Mouse (Mus musculus): ENCODE data around the gene Thra. TPM values are rescaled to one million over a fixed set of nuclear protein-coding genes. Genes with fewer than 3 reads are reported as not detected.

Thra gene
- polyA plus RNA-seq, 1 experiment from 2014 or later, result 19.2 TPM

DNA sequence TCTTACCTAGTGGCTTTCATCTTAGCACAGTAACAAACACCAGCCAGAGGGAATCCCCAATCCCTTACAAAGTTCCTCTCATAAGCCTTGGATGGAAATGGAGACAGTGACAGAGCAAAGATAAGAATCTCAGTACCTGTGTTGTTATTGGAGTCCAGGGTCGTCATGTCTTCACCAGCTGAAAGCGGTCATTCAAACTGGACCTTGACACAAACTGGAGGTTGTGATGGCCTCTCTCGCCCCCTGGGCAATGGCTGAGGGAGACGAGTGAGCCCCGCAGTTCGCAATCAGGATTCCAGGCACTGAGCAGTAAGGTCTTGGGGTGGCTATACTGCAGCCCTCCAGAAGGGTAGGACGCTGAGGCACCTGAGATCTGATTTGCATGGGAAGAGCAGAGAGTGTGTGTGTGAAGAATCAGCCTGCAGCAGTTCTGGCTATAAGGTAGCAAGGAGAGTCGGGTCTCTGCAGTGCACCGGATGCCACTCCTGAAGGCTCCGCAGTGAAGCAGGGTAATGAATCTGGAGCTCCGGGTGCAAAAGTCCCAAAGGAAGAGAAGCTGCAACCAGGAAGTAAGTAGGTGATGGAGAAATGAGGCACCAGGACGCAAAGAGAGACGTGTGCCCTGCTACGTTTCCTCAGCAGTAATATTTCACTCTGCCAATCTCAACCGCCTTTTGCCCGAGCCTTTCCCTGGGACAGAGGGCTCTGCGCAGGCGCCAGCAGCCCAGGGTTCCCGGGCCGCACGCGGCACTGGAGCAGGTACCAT lies 34.3 kb downstream of the Thra start, which contains the start of gene Nr1d1:
Gene Nr1d1, minus strand, starts transcription at position 752 of the 766 bp plus-strand sequence.
- Histone ChIP-seq H3K4me1 (peaks cover 84% of the 10 kb centered on the region), H3K9me3 (no peaks in the 10 kb centered on the region), H3K27ac (peak within 1 kb of the TSS; percentile 91), H3K4me3 (peak within 1 kb of the TSS; percentile 60), H3K27me3 (ENCODE audit: insufficient read depth, poor library complexity, severe bottlenecking) (no peaks in the 10 kb centered on the region), H3K36me3 (peaks cover 17% of the 10 kb centered on the region)
- WGBS, result under 1% methylated on average over 22 of the region's 22 CpGs
- peak; percentile 77 for DNase-seq (ENCODE audit: low spot score)

DNA sequence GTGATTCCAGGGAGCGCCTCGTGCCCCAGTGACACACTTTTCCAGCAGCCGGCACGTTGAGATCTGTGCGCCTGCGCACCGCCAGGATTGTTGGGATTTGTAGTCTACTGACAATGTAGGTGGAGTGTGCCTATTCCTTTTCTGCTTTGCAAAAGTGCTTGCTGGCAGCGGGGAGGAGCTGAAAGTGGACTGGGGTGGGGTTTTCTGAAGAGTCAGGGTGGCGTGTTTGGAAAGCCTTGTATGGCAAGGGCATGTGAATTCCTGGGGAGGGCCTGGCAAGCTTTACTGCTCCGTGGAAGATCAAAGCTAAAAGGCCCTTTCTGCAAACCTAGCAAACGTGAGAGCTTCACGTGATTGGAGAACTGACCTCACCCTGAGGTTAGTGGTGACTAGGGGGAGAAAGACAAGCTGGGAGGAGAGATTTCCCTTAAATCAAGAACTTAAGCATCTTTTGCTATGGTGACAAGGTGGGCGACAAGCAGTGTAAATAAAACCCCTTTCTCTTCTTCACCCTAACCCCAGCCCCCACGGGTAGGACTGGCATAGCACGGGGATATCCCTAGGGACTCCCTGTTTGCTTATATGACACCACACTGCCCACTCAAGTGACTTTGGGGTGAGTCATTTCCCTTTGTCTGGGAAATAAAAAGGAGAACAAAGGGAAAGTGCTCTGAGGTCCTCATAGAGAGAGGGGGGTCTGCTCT lies 35.1 kb downstream of the Thra start:
- 5% methylated on average over 15 of the region's 15 CpGs for WGBS
- peaks cover 10% of the 10 kb centered on the region for H3K36me3 ChIP-seq
- peak overlapping the region; percentile 60 for H3K4me3 ChIP-seq
- peak overlapping the region; percentile 91 for H3K27ac ChIP-seq
- H3K9me3 ChIP-seq, result no peaks in the 10 kb centered on the region
- peaks cover 80% of the 10 kb centered on the region for H3K4me1 ChIP-seq
- peak; percentile 99 for DNase-seq (ENCODE audit: low spot score)
- no peaks in the 10 kb centered on the region for H3K27me3 ChIP-seq (ENCODE audit: insufficient read depth, poor library complexity, severe bottlenecking)

DNA sequence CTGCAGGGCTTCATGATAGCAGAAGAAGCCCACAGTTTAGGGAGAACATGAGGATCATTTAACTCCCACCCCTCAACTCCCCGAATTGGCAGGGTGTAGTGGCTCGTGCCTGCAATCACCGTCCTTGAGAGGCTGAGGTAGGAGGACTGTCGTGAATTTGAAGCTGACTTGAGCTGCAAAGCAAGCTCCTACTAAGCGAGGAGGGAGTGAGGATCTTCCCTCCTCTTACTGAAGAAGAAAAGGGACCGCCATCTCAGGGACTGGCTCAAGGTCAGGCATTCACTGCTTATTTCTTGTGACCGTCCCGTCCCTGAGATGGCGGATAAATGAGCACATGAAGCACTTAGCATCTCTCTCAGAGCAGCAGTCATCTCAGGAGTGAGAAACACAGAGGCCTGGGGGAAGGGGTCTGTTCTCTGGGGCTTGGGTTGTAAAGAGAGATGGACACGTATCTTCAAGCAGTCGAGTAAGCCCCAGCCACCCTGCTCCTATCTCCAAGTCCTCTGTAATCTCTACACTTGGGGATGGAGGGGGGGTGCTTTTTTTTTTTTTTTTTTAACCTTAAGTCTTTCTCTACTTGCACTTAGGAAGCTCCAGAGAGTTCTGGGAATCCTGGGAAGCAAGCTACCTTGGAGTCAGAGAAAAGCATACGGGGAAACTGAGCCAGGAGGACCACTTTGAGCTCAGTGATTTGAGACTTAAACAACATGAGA lies 35.8 kb downstream of the Thra start:
- Histone ChIP-seq H3K36me3 (peaks cover 3% of the 10 kb centered on the region; the same call in 1 of the 2 replicates), H3K4me3 (peak overlapping the region; percentile 60), H3K9me3 (no peaks in the 10 kb centered on the region), H3K27ac (peak overlapping the region; percentile 91), H3K4me1 (peaks cover 77% of the 10 kb centered on the region), H3K27me3 (ENCODE audit: insufficient read depth, poor library complexity, severe bottlenecking) (no peaks in the 10 kb centered on the region)
- no peak for DNase-seq (ENCODE audit: low spot score)
- WGBS, result 32% methylated on average over 12 of the region's 12 CpGs

- Histone ChIP-seq H3K4me3 (peak overlapping the region; percentile 29; the same call in 1 of the 2 replicates), H3K27ac (peak overlapping the region; percentile 91), H3K4me1 (peaks cover 77% of the 10 kb centered on the region), H3K36me3 (no peaks in the 10 kb centered on the region), H3K9me3 (no peaks in the 10 kb centered on the region), H3K27me3 (ENCODE audit: insufficient read depth, poor library complexity, severe bottlenecking) (no peaks in the 10 kb centered on the region)
- DNase-seq (ENCODE audit: low spot score), result peak; percentile 78
- WGBS, result 10% methylated on average over 9 of the region's 9 CpGs
These were observed 36.6 kb downstream of the Thra start for GRCm38 (mm10) chr11:98776843-98777590.

DNA sequence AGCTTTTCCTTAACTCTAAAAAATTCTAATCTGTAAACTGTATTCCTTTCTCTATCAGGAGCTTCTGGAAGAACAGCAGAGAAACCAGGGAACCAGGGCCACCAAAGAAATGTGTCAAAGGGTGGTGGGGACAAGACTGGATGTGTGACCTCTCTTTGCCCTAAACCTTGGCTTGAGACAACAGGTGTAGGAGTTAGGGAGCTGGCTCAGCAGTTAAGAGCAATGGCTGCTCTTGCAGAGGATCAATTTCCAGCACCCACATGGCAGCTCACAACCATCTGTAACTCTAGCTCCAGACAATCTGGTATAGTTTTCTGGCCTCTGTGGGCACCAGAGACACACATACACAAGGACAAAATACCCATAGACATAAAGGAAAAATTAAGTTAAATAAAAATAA lies 37.5 kb downstream of the Thra start:
- peaks cover 77% of the 10 kb centered on the region for H3K4me1 ChIP-seq
- no peak for DNase-seq (ENCODE audit: low spot score)
- H3K27ac ChIP-seq, result peak overlapping the region; percentile 52; the same call in 1 of the 2 replicates

DNA sequence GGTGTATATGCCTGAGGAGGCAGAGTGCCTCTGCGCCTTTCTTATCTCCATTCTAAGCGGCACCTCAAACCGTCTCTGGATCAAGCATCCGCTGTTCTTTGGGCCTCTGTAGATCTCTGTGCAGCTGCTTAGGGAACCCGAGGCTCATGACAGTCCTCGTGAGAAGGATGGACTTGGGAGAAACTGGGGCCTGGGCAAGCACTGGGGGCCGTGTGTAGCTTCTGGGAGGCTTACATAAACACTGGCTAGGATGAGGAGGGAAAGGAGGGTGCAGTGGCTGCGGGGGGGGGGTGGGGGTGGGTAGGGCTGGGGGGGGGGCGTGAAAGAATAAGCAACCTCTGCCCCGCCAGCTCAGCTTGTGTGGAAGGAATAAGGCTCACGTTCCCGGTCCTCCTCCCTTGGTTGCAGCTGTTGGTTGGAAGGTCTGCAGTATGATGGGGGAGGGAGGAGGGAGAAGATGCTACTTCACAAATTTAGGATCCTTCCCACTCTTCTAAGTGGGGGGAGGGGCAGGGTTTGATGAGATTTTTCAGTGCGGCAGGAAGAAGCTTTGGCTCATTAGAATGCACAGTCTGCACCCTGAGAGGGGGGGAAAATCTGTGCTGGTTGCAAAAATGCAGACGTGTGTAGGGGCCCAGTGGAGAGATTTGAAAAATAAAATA lies 41.5 kb downstream of the Thra start:
- peak overlapping the region; percentile 49 for H3K4me3 ChIP-seq
- DNase-seq (ENCODE audit: low spot score), result no peak
- H3K9me3 ChIP-seq, result no peaks in the 10 kb centered on the region
- H3K4me1 ChIP-seq, result peaks cover 74% of the 10 kb centered on the region
- 11% methylated on average over 13 of the region's 14 CpGs for WGBS
- H3K36me3 ChIP-seq, result no peaks in the 10 kb centered on the region
- peak overlapping the region; percentile 94 for H3K27ac ChIP-seq
- H3K27me3 ChIP-seq (ENCODE audit: insufficient read depth, poor library complexity, severe bottlenecking), result no peaks in the 10 kb centered on the region

More for the DNA sequence above, 37.5 kb downstream of the Thra start:
- H3K9me3 ChIP-seq, result no peaks in the 10 kb centered on the region
- no peaks in the 10 kb centered on the region for H3K27me3 ChIP-seq (ENCODE audit: insufficient read depth, poor library complexity, severe bottlenecking)
- H3K4me3 ChIP-seq, result no peak overlapping the region
- H3K36me3 ChIP-seq, result no peaks in the 10 kb centered on the region

GRCm38 (mm10) chr11:98782651-98783235 lies 42.3 kb downstream of the Thra start:
- Histone ChIP-seq H3K4me3 (peak overlapping the region; percentile 49), H3K9me3 (no peaks in the 10 kb centered on the region), H3K36me3 (no peaks in the 10 kb centered on the region), H3K4me1 (peaks cover 74% of the 10 kb centered on the region), H3K27me3 (ENCODE audit: insufficient read depth, poor library complexity, severe bottlenecking) (no peaks in the 10 kb centered on the region), H3K27ac (peak overlapping the region; percentile 94)
- 4% methylated on average over 17 of the region's 17 CpGs for WGBS
- DNase-seq (ENCODE audit: low spot score), result no peak

- H3K9me3 ChIP-seq, result no peaks in the 10 kb centered on the region
- H3K4me1 ChIP-seq, result peaks cover 74% of the 10 kb centered on the region
- under 1% methylated on average over 20 of the region's 20 CpGs for WGBS
- no peaks in the 10 kb centered on the region for H3K27me3 ChIP-seq (ENCODE audit: insufficient read depth, poor library complexity, severe bottlenecking)
- H3K27ac ChIP-seq, result peak overlapping the region; percentile 94
- peak; percentile 95 for DNase-seq (ENCODE audit: low spot score)
- H3K36me3 ChIP-seq, result no peaks in the 10 kb centered on the region
- H3K4me3 ChIP-seq, result peak overlapping the region; percentile 49
These were observed 42.8 kb downstream of the Thra start for GRCm38 (mm10) chr11:98783236-98783696.

- no peak for DNase-seq (ENCODE audit: low spot score)
- H3K9me3 ChIP-seq, result no peaks in the 10 kb centered on the region
- WGBS, result 67% methylated on average over 4 of the region's 4 CpGs
- H3K27me3 ChIP-seq (ENCODE audit: insufficient read depth, poor library complexity, severe bottlenecking), result no peaks in the 10 kb centered on the region
- H3K36me3 ChIP-seq, result no peaks in the 10 kb centered on the region
- H3K27ac ChIP-seq, result peak overlapping the region; percentile 94
- H3K4me1 ChIP-seq, result peaks cover 78% of the 10 kb centered on the region
- no peak overlapping the region for H3K4me3 ChIP-seq
These were observed 43.7 kb downstream of the Thra start for GRCm38 (mm10) chr11:98784139-98784538.

DNA sequence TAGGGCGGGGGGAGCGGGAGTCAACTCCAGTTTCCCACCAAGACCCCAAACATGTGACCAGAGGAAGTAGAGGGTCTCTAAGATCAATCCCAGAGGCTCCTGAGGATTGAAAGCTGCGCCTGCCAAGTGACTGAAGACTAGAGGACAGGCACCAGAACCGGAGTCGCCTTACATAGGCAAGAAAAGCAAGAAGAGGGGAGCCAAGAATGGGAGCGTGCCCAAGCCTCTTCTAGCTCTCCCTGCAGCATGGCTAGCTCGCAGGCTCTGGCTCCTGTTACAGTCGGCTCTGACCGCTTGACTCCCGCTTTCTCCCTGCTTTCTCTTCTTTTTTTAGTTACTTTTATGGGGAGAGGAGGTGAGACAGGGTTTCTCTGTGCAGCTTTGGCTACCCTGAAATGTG lies 44.8 kb downstream of the Thra start:
- Histone ChIP-seq H3K36me3 (no peaks in the 10 kb centered on the region), H3K4me1 (peaks cover 77% of the 10 kb centered on the region), H3K27me3 (ENCODE audit: insufficient read depth, poor library complexity, severe bottlenecking) (no peaks in the 10 kb centered on the region), H3K27ac (peak overlapping the region; percentile 92), H3K9me3 (no peaks in the 10 kb centered on the region), H3K4me3 (no peak overlapping the region)
- 54% methylated on average over 10 of the region's 10 CpGs for WGBS
- no peak for DNase-seq (ENCODE audit: low spot score)

DNA sequence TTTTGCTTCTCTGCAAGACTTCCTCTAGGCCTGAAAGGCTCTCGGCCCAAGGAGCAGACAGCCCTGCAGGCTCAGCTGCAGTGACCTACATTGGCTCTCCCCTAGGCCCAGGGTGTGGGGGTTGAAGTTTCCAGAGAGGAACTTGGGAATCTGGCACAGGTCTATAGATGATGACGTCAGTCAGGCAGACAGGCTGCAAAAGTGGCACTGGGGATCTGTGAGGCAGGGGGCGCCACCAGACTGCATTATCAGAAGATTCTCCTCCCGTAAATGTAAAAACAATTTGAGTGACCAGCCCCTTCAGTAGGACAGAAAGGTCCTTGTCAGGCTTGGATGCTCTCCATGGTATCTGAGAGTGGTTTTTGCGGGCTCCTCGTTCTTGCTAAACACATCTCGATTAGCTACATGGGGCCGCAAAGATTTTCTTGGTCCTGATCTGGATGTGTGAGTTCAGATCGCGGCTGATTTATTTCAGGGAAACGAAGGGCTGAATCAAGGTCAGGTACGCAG lies 45.4 kb downstream of the Thra start:
- Histone ChIP-seq H3K9me3 (no peaks in the 10 kb centered on the region), H3K4me1 (peaks cover 74% of the 10 kb centered on the region), H3K27ac (peak overlapping the region; percentile 92), H3K36me3 (no peaks in the 10 kb centered on the region), H3K4me3 (peak overlapping the region; percentile 39), H3K27me3 (ENCODE audit: insufficient read depth, poor library complexity, severe bottlenecking) (no peaks in the 10 kb centered on the region)
- 7% methylated on average over 12 of the region's 12 CpGs for WGBS
- DNase-seq (ENCODE audit: low spot score), result peak; percentile 90

Data from heart, embryonic 10.5 days (tissue).